Comparison of ENCODE assay signal across 27 mouse cellular contexts in genomic region chr1:152110123-152110522, GRCm38 (mm10).
"Had no signal": no experiment of that assay in that cellular context is flagged by ENCODE, and none has a peak within 500 bp of the region (broad histone marks: within the 10 kb centered on the region; RNA-seq: fewer than 3 reads in every experiment).

No protein-coding gene starts in this region.

- H3K9ac ChIP-seq: heart, embryonic 13.5 days; heart, embryonic 15.5 days; hindbrain, embryonic 12.5 days; hindbrain, embryonic 15.5 days; intestine, embryonic 15.5 days; limb, embryonic 12.5 days; liver, embryonic 13.5 days; liver, embryonic 15.5 days had no signal

- H3K27me3 ChIP-seq: heart, embryonic 13.5 days; heart, embryonic 15.5 days; hindbrain, embryonic 12.5 days; hindbrain, embryonic 15.5 days; intestine, embryonic 15.5 days; limb, embryonic 12.5 days; liver, embryonic 13.5 days; liver, embryonic 15.5 days had no signal

- ATAC-seq: inflammation-experienced regulatory T-cells, adult 6 months; intestine, embryonic 15.5 days; intestine, postnatal 0 days had no signal

- DNase-seq: gastrocnemius, postnatal 14 days; gastrocnemius, postnatal 36 days; heart, adult 11 months; heart, adult 2 months; heart, postnatal 4 days; kidney, adult 18-20 months; kidney, adult 8-10 months; kidney, postnatal 10 days; kidney, postnatal 25 days; kidney, postnatal 4 days; liver; liver, embryonic 13.5 days had no signal

- H3K4me1 ChIP-seq: heart, embryonic 13.5 days; heart, embryonic 15.5 days; hindbrain, embryonic 10.5 days; hindbrain, embryonic 12.5 days; hindbrain, embryonic 15.5 days; intestine, embryonic 15.5 days; limb, embryonic 10.5 days; limb, embryonic 12.5 days; liver, embryonic 13.5 days; liver, embryonic 15.5 days had no signal

- H3K27ac ChIP-seq: heart, adult 2 months; heart, embryonic 13.5 days; heart, embryonic 15.5 days; hindbrain, embryonic 10.5 days; hindbrain, embryonic 12.5 days; hindbrain, embryonic 15.5 days; intestine, embryonic 15.5 days; layer of hippocampus, adult 2 months; left cerebral cortex, adult 2 months; limb, embryonic 10.5 days; limb, embryonic 12.5 days; liver, embryonic 13.5 days; liver, embryonic 15.5 days had no signal

- H3K36me3 ChIP-seq: heart, embryonic 13.5 days; heart, embryonic 15.5 days; hindbrain, embryonic 10.5 days; hindbrain, embryonic 12.5 days; hindbrain, embryonic 15.5 days; intestine, embryonic 15.5 days; limb, embryonic 10.5 days; limb, embryonic 12.5 days; liver, embryonic 13.5 days; liver, embryonic 15.5 days had no signal

- H3K4me3 ChIP-seq: heart, adult 2 months; heart, embryonic 13.5 days; heart, embryonic 15.5 days; hindbrain, embryonic 10.5 days; hindbrain, embryonic 12.5 days; hindbrain, embryonic 15.5 days; intestine, embryonic 15.5 days; layer of hippocampus, adult 2 months; left cerebral cortex, adult 2 months; limb, embryonic 10.5 days; limb, embryonic 12.5 days; liver, embryonic 13.5 days; liver, embryonic 15.5 days had no signal

- H3K9me3 ChIP-seq: heart, embryonic 13.5 days; heart, embryonic 15.5 days; hindbrain, embryonic 10.5 days; hindbrain, embryonic 12.5 days; hindbrain, embryonic 15.5 days; intestine, embryonic 15.5 days; limb, embryonic 10.5 days; limb, embryonic 12.5 days; liver, embryonic 13.5 days; liver, embryonic 15.5 days had no signal

- H3K4me2 ChIP-seq: heart, embryonic 11.5 days; heart, embryonic 13.5 days; heart, embryonic 15.5 days; hindbrain, embryonic 12.5 days; hindbrain, embryonic 15.5 days; intestine, embryonic 15.5 days; limb, embryonic 12.5 days; liver, embryonic 11.5 days; liver, embryonic 13.5 days; liver, embryonic 15.5 days had no signal
